Comparison of ENCODE assay signal across 8 mouse cellular contexts in the genomic region with DNA sequence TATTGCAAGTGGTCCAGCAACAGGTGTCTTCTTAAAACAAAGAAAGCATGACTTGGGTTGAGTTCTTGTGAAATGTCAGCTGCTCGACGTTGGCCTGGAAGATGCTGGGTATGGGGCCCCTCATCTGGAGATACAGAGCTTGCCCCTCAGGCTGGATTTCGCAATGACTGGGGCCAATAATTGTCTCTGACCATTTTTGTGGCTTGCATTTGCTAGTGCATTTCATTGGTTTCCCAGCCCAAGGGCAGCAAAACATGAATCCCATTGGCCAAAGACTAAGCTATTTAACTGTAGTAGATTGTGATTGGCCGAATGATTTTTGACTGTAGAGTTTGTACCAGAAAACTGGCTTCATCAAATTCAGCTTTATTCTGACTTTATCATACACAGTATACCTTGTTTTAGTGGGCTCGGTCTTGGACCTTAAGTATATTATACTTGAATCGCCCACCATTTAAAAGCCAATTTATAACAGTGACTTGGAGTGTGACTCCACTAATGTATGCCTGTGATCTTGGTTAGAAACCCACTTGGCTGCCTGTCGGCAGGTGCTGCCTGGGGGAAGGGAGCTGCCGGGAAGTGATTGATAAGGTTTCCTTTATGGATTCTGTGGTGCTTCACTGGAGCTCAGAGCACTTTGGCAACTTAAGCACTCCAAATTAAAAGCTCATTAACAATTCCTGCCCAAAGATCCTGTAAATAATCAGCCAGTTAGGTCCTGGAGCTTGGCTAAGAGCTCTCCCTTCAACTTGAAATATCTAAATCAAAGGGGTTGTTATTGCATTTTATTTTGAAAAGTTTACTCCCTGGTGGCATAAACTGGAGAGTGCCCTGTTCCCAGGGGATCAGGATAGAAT. TPM values are rescaled to one million over a fixed set of nuclear protein-coding genes. Genes with fewer than 3 reads are reported as not detected.
DNase-seq lines count a peak whose midpoint lies in the region; ATAC-seq lines count a peak whose summit lies in the region.

No protein-coding gene starts in this region.

- no peaks in the 10 kb centered on the region for H3K9me3 ChIP-seq in heart, embryonic 15.5 days (replicated peaks)
- no peaks in the 10 kb centered on the region for H3K9me3 ChIP-seq in embryonic facial prominence, embryonic 10.5 days
- H3K9me3 ChIP-seq in midbrain, embryonic 11.5 days (ENCODE audit: control insufficient read depth, low read length) = no peaks in the 10 kb centered on the region

- peaks cover 21% of the 10 kb centered on the region for H3K4me1 ChIP-seq in heart, embryonic 15.5 days (replicated peaks)
- H3K4me1 ChIP-seq in embryonic facial prominence, embryonic 10.5 days = peaks cover 29% of the 10 kb centered on the region
- H3K4me1 ChIP-seq in midbrain, embryonic 11.5 days (ENCODE audit: control insufficient read depth, insufficient read depth, low read length) = peaks cover 13% of the 10 kb centered on the region

- H3K9ac ChIP-seq in heart, embryonic 15.5 days = peak overlapping the region; percentile 92
- H3K9ac ChIP-seq in midbrain, embryonic 11.5 days (ENCODE audit: low read length) = peak overlapping the region; percentile 80

- intact Hi-C loops in heart, postnatal 10 days (cut with DNase I) = no loop called here

- WGBS in heart, embryonic 15.5 days = 49% methylated on average over 8 of the region's 8 CpGs
- 71% methylated on average over 8 of the region's 8 CpGs for WGBS in embryonic facial prominence, embryonic 10.5 days
- WGBS in midbrain, embryonic 11.5 days = 76% methylated on average over 8 of the region's 8 CpGs

- H3K27ac ChIP-seq in heart, embryonic 15.5 days = peak overlapping the region; percentile 78
- H3K27ac ChIP-seq in embryonic facial prominence, embryonic 10.5 days (replicated peaks) = peak overlapping the region; percentile 92
- H3K27ac ChIP-seq in midbrain, embryonic 11.5 days (ENCODE audit: low read depth, low read length) = no peak overlapping the region; the same call in 1 of the 2 replicates

- H3K27me3 ChIP-seq in heart, embryonic 15.5 days = no peaks in the 10 kb centered on the region
- H3K27me3 ChIP-seq in embryonic facial prominence, embryonic 10.5 days (replicated peaks; ENCODE audit: low read depth, poor library complexity, severe bottlenecking) = no peaks in the 10 kb centered on the region
- no peaks in the 10 kb centered on the region for H3K27me3 ChIP-seq in midbrain, embryonic 11.5 days (ENCODE audit: control insufficient read depth, insufficient read depth, low read length)

- H3K4me2 ChIP-seq in heart, embryonic 15.5 days = peak overlapping the region; percentile 90
- H3K4me2 ChIP-seq in midbrain, embryonic 11.5 days = peak overlapping the region; percentile 84

- H3K36me3 ChIP-seq in heart, embryonic 15.5 days = no peaks in the 10 kb centered on the region
- peaks cover 8% of the 10 kb centered on the region for H3K36me3 ChIP-seq in embryonic facial prominence, embryonic 10.5 days (replicated peaks)
- H3K36me3 ChIP-seq in midbrain, embryonic 11.5 days (ENCODE audit: control insufficient read depth, insufficient read depth, low read length) = no peaks in the 10 kb centered on the region

- DNase-seq in heart, postnatal 10 days = no peak
- no peak for DNase-seq in embryonic facial prominence, embryonic 10.5 days (ENCODE audit: low spot score)
- DNase-seq in kidney, adult 18-20 months = peak; percentile 18
- DNase-seq in midbrain, embryonic 11.5 days (ENCODE audit: low spot score, missing footprints) = peak; percentile 66
- DNase-seq in embryo, embryonic 10 days (ENCODE audit: low spot score) = no peak
- no peak for DNase-seq in urinary bladder, postnatal 36 days (ENCODE audit: low spot score in 2 of 2)

- ATAC-seq in heart, embryonic 15.5 days (replicated peaks; ENCODE audit: insufficient number of reproducible peaks, insufficient read depth, low FRiP score, low read depth) = no peak
- no peak for ATAC-seq in midbrain, embryonic 11.5 days (ENCODE audit: low FRiP score)
- no peak for ATAC-seq in activated CD4-positive, CD25-positive, alpha-beta regulatory T cell, adult 4 months

- peak overlapping the region; percentile 95 for H3K4me3 ChIP-seq in heart, embryonic 15.5 days
- H3K4me3 ChIP-seq in embryonic facial prominence, embryonic 10.5 days = peak overlapping the region; percentile 85
- H3K4me3 ChIP-seq in midbrain, embryonic 11.5 days (ENCODE audit: low read depth, low read length) = peak overlapping the region; percentile 63

RNA-seq across cellular contexts. Expression of a gene that starts 1.2 kb away (rescaled TPM):
- 104 and 115 TPM in 2 replicates for polyA plus RNA-seq in heart, embryonic 15.5 days (2015; fragmentation: Nextera tagmentation; extraction: Ambion mirVana)
- 10 to 100 TPM; 75.4 to 92.8 TPM for total RNA-seq in heart, postnatal 10 days (2021)
- 121 and 132 TPM in 2 replicates for polyA plus RNA-seq in embryonic facial prominence, embryonic 10.5 days (2016; fragmentation: Nextera tagmentation; extraction: Ambion mirVana)
- 121 and 132 TPM in 2 replicates for polyA plus RNA-seq in midbrain, embryonic 11.5 days (2014; fragmentation: Nextera tagmentation; extraction: Ambion mirVana)
- 10 to 100 TPM; 40.9 to 47.1 TPM for polyA plus RNA-seq in activated CD4-positive, CD25-positive, alpha-beta regulatory T cell, adult 4 months (2017; shearing (Covaris generic))

RNA-seq across cellular contexts. Expression of a gene that starts 54.5 kb away (rescaled TPM):
- polyA plus RNA-seq in heart, embryonic 15.5 days (2015; fragmentation: Nextera tagmentation; extraction: Ambion mirVana) = 34.1 and 51.6 TPM in 2 replicates
- 10 to 100 TPM; 42.0 to 43.3 TPM for total RNA-seq in heart, postnatal 10 days (2021)
- 94.6 and 94.8 TPM in 2 replicates for polyA plus RNA-seq in embryonic facial prominence, embryonic 10.5 days (2016; fragmentation: Nextera tagmentation; extraction: Ambion mirVana)
- polyA plus RNA-seq in midbrain, embryonic 11.5 days (2014; fragmentation: Nextera tagmentation; extraction: Ambion mirVana) = 54.6 and 63.3 TPM in 2 replicates
- polyA plus RNA-seq in activated CD4-positive, CD25-positive, alpha-beta regulatory T cell, adult 4 months (2017; shearing (Covaris generic)) = 10 to 100 TPM; 14.1 to 19.8 TPM

Comparison
In these comparisons a context has a peak if more than half of its experiments do, and no peak if none do; other contexts are left out.
1. DNase-seq: peak in kidney, adult 18-20 months (single experiment) and midbrain, embryonic 11.5 days (single experiment); none in heart, postnatal 10 days (0 of 2), embryonic facial prominence, embryonic 10.5 days (single experiment), embryo, embryonic 10 days (single experiment) and urinary bladder, postnatal 36 days (0 of 2).
2. Peak in every context shown above with its lines, with median percentiles within 50 percentile points of each other: H3K4me3 ChIP-seq.